Mouse (Mus musculus): ENCODE measurements around the gene 1700020L24Rik. TPM values are rescaled to one million over a fixed set of nuclear protein-coding genes. Genes with fewer than 3 reads are reported as not detected.

Gene 1700020L24Rik
- polyA plus RNA-seq, 1 experiment from 2014 or later, result 0.68 TPM

- DNase-seq (ENCODE audit: low spot score) (no peak), ATAC-seq (replicated peaks; ENCODE audit: low FRiP score) (no peak)
- WGBS, result 39% methylated on average over 4 of the region's 4 CpGs
- Histone ChIP-seq H3K27ac (ENCODE audit: low read depth, low read length) (no peak overlapping the region), H3K4me2 (ENCODE audit: low read depth, low read length, severe bottlenecking) (no peak overlapping the region), H3K27me3 (ENCODE audit: control insufficient read depth, insufficient read depth, low read length) (no peaks in the 10 kb centered on the region), H3K9ac (ENCODE audit: low read length) (no peak overlapping the region), H3K9me3 (ENCODE audit: control insufficient read depth, low read length) (no peaks in the 10 kb centered on the region), H3K4me3 (ENCODE audit: low read depth, low read length) (no peak overlapping the region), H3K4me1 (replicated peaks; ENCODE audit: control insufficient read depth, insufficient read depth, low read length) (no peaks in the 10 kb centered on the region), H3K36me3 (ENCODE audit: control insufficient read depth, insufficient read depth, low read length) (no peaks in the 10 kb centered on the region)
These were observed 17.1 kb downstream of the 1700020L24Rik start for GRCm38 (mm10) chr11:83454548-83454947.

GRCm38 (mm10) chr11:83455608-83456007 lies 18.1 kb downstream of the 1700020L24Rik start:
- no peak overlapping the region for H3K4me3 ChIP-seq (ENCODE audit: low read depth, low read length)
- WGBS, result 68% methylated on average over 3 of the region's 3 CpGs
- H3K9me3 ChIP-seq (ENCODE audit: control insufficient read depth, low read length), result no peaks in the 10 kb centered on the region
- H3K4me1 ChIP-seq (replicated peaks; ENCODE audit: control insufficient read depth, insufficient read depth, low read length), result no peaks in the 10 kb centered on the region
- no peak overlapping the region for H3K27ac ChIP-seq (ENCODE audit: low read depth, low read length)
- DNase-seq (ENCODE audit: low spot score) (no peak), ATAC-seq (replicated peaks; ENCODE audit: low FRiP score) (no peak)
- no peaks in the 10 kb centered on the region for H3K36me3 ChIP-seq (ENCODE audit: control insufficient read depth, insufficient read depth, low read length)
- no peaks in the 10 kb centered on the region for H3K27me3 ChIP-seq (ENCODE audit: control insufficient read depth, insufficient read depth, low read length)
- no peak overlapping the region for H3K9ac ChIP-seq (ENCODE audit: low read length)
- H3K4me2 ChIP-seq (ENCODE audit: low read depth, low read length, severe bottlenecking), result no peak overlapping the region

- Histone ChIP-seq H3K36me3 (ENCODE audit: control insufficient read depth, insufficient read depth, low read length) (no peaks in the 10 kb centered on the region), H3K4me1 (replicated peaks; ENCODE audit: control insufficient read depth, insufficient read depth, low read length) (no peaks in the 10 kb centered on the region; the same call in 1 of the 2 replicates), H3K4me3 (ENCODE audit: low read depth, low read length) (no peak overlapping the region), H3K9me3 (ENCODE audit: control insufficient read depth, low read length) (no peaks in the 10 kb centered on the region), H3K4me2 (ENCODE audit: low read depth, low read length, severe bottlenecking) (no peak overlapping the region), H3K9ac (ENCODE audit: low read length) (no peak overlapping the region), H3K27ac (ENCODE audit: low read depth, low read length) (no peak overlapping the region), H3K27me3 (ENCODE audit: control insufficient read depth, insufficient read depth, low read length) (peaks cover 4% of the 10 kb centered on the region)
- DNase-seq (ENCODE audit: low spot score), result peak; percentile 49
- ATAC-seq (replicated peaks; ENCODE audit: low FRiP score), result no peak
- 40% methylated on average over 7 of the region's 7 CpGs for WGBS
These were observed 19.8 kb downstream of the 1700020L24Rik start for GRCm38 (mm10) chr11:83457257-83457656.

GRCm38 (mm10) chr11:83457912-83458601 lies 20.6 kb downstream of the 1700020L24Rik start:
- 60% methylated on average over 9 of the region's 9 CpGs for WGBS
- no peak overlapping the region for H3K9ac ChIP-seq (ENCODE audit: low read length)
- H3K4me2 ChIP-seq (ENCODE audit: low read depth, low read length, severe bottlenecking), result no peak overlapping the region
- no peaks in the 10 kb centered on the region for H3K36me3 ChIP-seq (ENCODE audit: control insufficient read depth, insufficient read depth, low read length)
- H3K27me3 ChIP-seq (ENCODE audit: control insufficient read depth, insufficient read depth, low read length), result peaks cover 10% of the 10 kb centered on the region
- peak; percentile 43 for DNase-seq (ENCODE audit: low spot score)
- H3K9me3 ChIP-seq (ENCODE audit: control insufficient read depth, low read length), result no peaks in the 10 kb centered on the region
- no peak for ATAC-seq (replicated peaks; ENCODE audit: low FRiP score)
- H3K4me1 ChIP-seq (replicated peaks; ENCODE audit: control insufficient read depth, insufficient read depth, low read length), result peaks cover 2% of the 10 kb centered on the region; the same call in 1 of the 2 replicates
- no peak overlapping the region for H3K27ac ChIP-seq (ENCODE audit: low read depth, low read length)
- no peak overlapping the region for H3K4me3 ChIP-seq (ENCODE audit: low read depth, low read length)

- Histone ChIP-seq H3K4me1 (replicated peaks; ENCODE audit: control insufficient read depth, insufficient read depth, low read length) (peaks cover 3% of the 10 kb centered on the region; the same call in 1 of the 2 replicates), H3K36me3 (ENCODE audit: control insufficient read depth, insufficient read depth, low read length) (no peaks in the 10 kb centered on the region), H3K27me3 (ENCODE audit: control insufficient read depth, insufficient read depth, low read length) (peaks cover 21% of the 10 kb centered on the region), H3K4me2 (ENCODE audit: low read depth, low read length, severe bottlenecking) (no peak overlapping the region), H3K4me3 (ENCODE audit: low read depth, low read length) (no peak overlapping the region), H3K9me3 (ENCODE audit: control insufficient read depth, low read length) (no peaks in the 10 kb centered on the region), H3K27ac (ENCODE audit: low read depth, low read length) (no peak overlapping the region), H3K9ac (ENCODE audit: low read length) (no peak overlapping the region)
- WGBS, result 66% methylated on average over 10 of the region's 10 CpGs
- ATAC-seq (replicated peaks; ENCODE audit: low FRiP score), result no peak
- no peak for DNase-seq (ENCODE audit: low spot score)
These were observed 24.1 kb downstream of the 1700020L24Rik start for GRCm38 (mm10) chr11:83461462-83462027.

GRCm38 (mm10) chr11:83462711-83463244 lies 25.3 kb downstream of the 1700020L24Rik start, which contains the start of gene Mmp28:
Gene Mmp28 (minus strand): TSS chr11:83463071.
- peak; percentile 72 for DNase-seq (ENCODE audit: low spot score)
- H3K27ac ChIP-seq (ENCODE audit: low read depth, low read length), result no peak within 1 kb of the TSS

GRCm38 (mm10) chr11:83465976-83466375 lies 28.5 kb downstream of the 1700020L24Rik start:
- 49% methylated on average over 2 of the region's 2 CpGs for WGBS
- Histone ChIP-seq H3K27ac (ENCODE audit: low read depth, low read length) (no peak overlapping the region), H3K9me3 (ENCODE audit: control insufficient read depth, low read length) (no peaks in the 10 kb centered on the region), H3K4me3 (ENCODE audit: low read depth, low read length) (no peak overlapping the region), H3K27me3 (ENCODE audit: control insufficient read depth, insufficient read depth, low read length) (peaks cover 21% of the 10 kb centered on the region), H3K4me2 (ENCODE audit: low read depth, low read length, severe bottlenecking) (no peak overlapping the region), H3K36me3 (ENCODE audit: control insufficient read depth, insufficient read depth, low read length) (no peaks in the 10 kb centered on the region), H3K9ac (ENCODE audit: low read length) (no peak overlapping the region), H3K4me1 (replicated peaks; ENCODE audit: control insufficient read depth, insufficient read depth, low read length) (peaks cover 3% of the 10 kb centered on the region; the same call in 1 of the 2 replicates)
- ATAC-seq (replicated peaks; ENCODE audit: low FRiP score) (no peak), DNase-seq (ENCODE audit: low spot score) (no peak)

More at GRCm38 (mm10) chr11:83462711-83463244, 25.3 kb downstream of the 1700020L24Rik start, which contains the start of gene Mmp28:
- H3K9me3 ChIP-seq (ENCODE audit: control insufficient read depth, low read length), result no peaks in the 10 kb centered on the region
- peaks cover 21% of the 10 kb centered on the region for H3K27me3 ChIP-seq (ENCODE audit: control insufficient read depth, insufficient read depth, low read length)
- H3K4me3 ChIP-seq (ENCODE audit: low read depth, low read length), result peak within 1 kb of the TSS; percentile 52
- no peak for ATAC-seq (replicated peaks; ENCODE audit: low FRiP score)
- peak within 1 kb of the TSS; percentile 66 for H3K9ac ChIP-seq (ENCODE audit: low read length)
- peak within 1 kb of the TSS; percentile 98 for H3K4me2 ChIP-seq (ENCODE audit: low read depth, low read length, severe bottlenecking)
- no peaks in the 10 kb centered on the region for H3K36me3 ChIP-seq (ENCODE audit: control insufficient read depth, insufficient read depth, low read length)
- WGBS, result under 1% methylated on average over 41 of the region's 42 CpGs
- peaks cover 3% of the 10 kb centered on the region; the same call in 1 of the 2 replicates for H3K4me1 ChIP-seq (replicated peaks; ENCODE audit: control insufficient read depth, insufficient read depth, low read length)

GRCm38 (mm10) chr11:83467120-83467652 lies 29.7 kb downstream of the 1700020L24Rik start:
- ATAC-seq (replicated peaks; ENCODE audit: low FRiP score), result no peak
- Histone ChIP-seq H3K27me3 (ENCODE audit: control insufficient read depth, insufficient read depth, low read length) (peaks cover 18% of the 10 kb centered on the region), H3K36me3 (ENCODE audit: control insufficient read depth, insufficient read depth, low read length) (no peaks in the 10 kb centered on the region), H3K4me1 (replicated peaks; ENCODE audit: control insufficient read depth, insufficient read depth, low read length) (peaks cover 3% of the 10 kb centered on the region; the same call in 1 of the 2 replicates), H3K4me2 (ENCODE audit: low read depth, low read length, severe bottlenecking) (no peak overlapping the region), H3K9me3 (ENCODE audit: control insufficient read depth, low read length) (no peaks in the 10 kb centered on the region), H3K4me3 (ENCODE audit: low read depth, low read length) (no peak overlapping the region), H3K9ac (ENCODE audit: low read length) (no peak overlapping the region), H3K27ac (ENCODE audit: low read depth, low read length) (no peak overlapping the region)
- DNase-seq (ENCODE audit: low spot score), result no peak
- WGBS, result 70% methylated on average over 11 of the region's 11 CpGs

Data from forebrain, embryonic 11.5 days (tissue).